Mouse (Mus musculus) layer of hippocampus, postnatal 14 days (tissue): ENCODE measurements around the gene Hydin. TPM values are rescaled to one million over a fixed set of nuclear protein-coding genes. Genes with fewer than 3 reads are reported as not detected.

Source experiments
- DNase-seq, 2 experiments: peaks; one replicate each; pipeline ENCODE4 v3.0.0; 2021 to 2022; ENCODE audit warnings: low spot score in 2 of 2, mixed read lengths in 1 of 2
- long read RNA-seq, 2 experiments: library from polyadenylated mRNA; stranded (forward); transcript quantifications; one replicate each; pipeline ENCODE4 v2.0.0; 2021
- total RNA-seq, 2 experiments: library from RNA; stranded (reverse); gene quantifications; 2 replicates each; pipeline ENCODE4 v1.2.3; 2021

Hydin gene
- total RNA-seq = 1 to 10 TPM in 1 of 2 experiments, under 1 TPM in 1; 0.60 to 1.3 TPM
- long read RNA-seq, experiment 1 = 0 reads
- long read RNA-seq, experiment 2, partial matches to known transcripts = 0 of 1 reads
- long read RNA-seq, experiment 2, other reads (novel, unspliced or antisense) = 1 of 1 reads

- DNase-seq = peak; percentile 82
Measured at GRCm38 (mm10) chr8:110266741-110267140, at the start of gene Hydin. Gene Hydin (plus strand): TSS chr8:110266977.

- no peak for DNase-seq
Measured at GRCm38 (mm10) chr8:110217198-110217597, 49.6 kb upstream of the Hydin start.

GRCm38 (mm10) chr8:110217681-110218131 is 49.1 kb upstream of the Hydin start:
- peak; percentile 99 to 100 for DNase-seq

- no peak for DNase-seq
Measured at GRCm38 (mm10) chr8:110218511-110218910, 48.3 kb upstream of the Hydin start.

GRCm38 (mm10) chr8:110220936-110221335 is 45.8 kb upstream of the Hydin start:
- no peak for DNase-seq

GRCm38 (mm10) chr8:110230803-110231202 is 36.0 kb upstream of the Hydin start:
- DNase-seq = no peak

- DNase-seq = peak in 1 of 2 experiments; percentile 17
Measured at GRCm38 (mm10) chr8:110242278-110243177, 24.2 kb upstream of the Hydin start.

- DNase-seq = no peak
Measured at GRCm38 (mm10) chr8:110244566-110244965, 22.2 kb upstream of the Hydin start.

GRCm38 (mm10) chr8:110247238-110247637 is 19.5 kb upstream of the Hydin start:
- DNase-seq = no peak

GRCm38 (mm10) chr8:110253986-110254385 is 12.8 kb upstream of the Hydin start:
- DNase-seq = no peak

GRCm38 (mm10) chr8:110265796-110266305 is 926 bp upstream of the Hydin start:
- no peak for DNase-seq

GRCm38 (mm10) chr8:110267268-110267667 is 491 bp downstream of the Hydin start:
- no peak for DNase-seq

- no peak for DNase-seq
Measured at GRCm38 (mm10) chr8:110270659-110271058, 3.9 kb downstream of the Hydin start.

GRCm38 (mm10) chr8:110273394-110273793 is 6.6 kb downstream of the Hydin start:
- no peak for DNase-seq

- peak; percentile 34 to 38 for DNase-seq
Measured at GRCm38 (mm10) chr8:110275465-110276258, 8.9 kb downstream of the Hydin start.

GRCm38 (mm10) chr8:110276259-110276560 is 9.4 kb downstream of the Hydin start:
- DNase-seq = no peak

GRCm38 (mm10) chr8:110312715-110313114 is 45.9 kb downstream of the Hydin start:
- DNase-seq = no peak

- DNase-seq = no peak
Measured at GRCm38 (mm10) chr8:110315826-110316225, 49.0 kb downstream of the Hydin start.

GRCm38 (mm10) chr8:110319586-110319985 is 52.8 kb downstream of the Hydin start:
- peak in 1 of 2 experiments; percentile 69 for DNase-seq

- no peak for DNase-seq
Measured at GRCm38 (mm10) chr8:110321446-110321845, 54.7 kb downstream of the Hydin start.

- no peak for DNase-seq
Measured at GRCm38 (mm10) chr8:110323981-110324574, 57.3 kb downstream of the Hydin start.
